Mouse (Mus musculus) megakaryocyte, embryonic 14.5 days (primary cell): Measurements from ENCODE around the gene Catsper2.
"Not testable (repeated sequence)": the region's sequence is repeated elsewhere in the genome, so short reads cannot be mapped to it uniquely, and the experiment has no call there.

Source experiments
- FLI1 ChIP-seq: IDR thresholded peaks from 2 replicates; pipeline ENCODE4 v1.6.1; 2012; ENCODE audit warnings: low read length, inconsistent platforms, mixed read lengths
- GATA1 ChIP-seq: IDR thresholded peaks from 3 replicates; pipeline ENCODE4 v1.6.1; 2012; ENCODE audit warnings: mixed read lengths, low read length, inconsistent platforms, borderline replicate concordance

DNA sequence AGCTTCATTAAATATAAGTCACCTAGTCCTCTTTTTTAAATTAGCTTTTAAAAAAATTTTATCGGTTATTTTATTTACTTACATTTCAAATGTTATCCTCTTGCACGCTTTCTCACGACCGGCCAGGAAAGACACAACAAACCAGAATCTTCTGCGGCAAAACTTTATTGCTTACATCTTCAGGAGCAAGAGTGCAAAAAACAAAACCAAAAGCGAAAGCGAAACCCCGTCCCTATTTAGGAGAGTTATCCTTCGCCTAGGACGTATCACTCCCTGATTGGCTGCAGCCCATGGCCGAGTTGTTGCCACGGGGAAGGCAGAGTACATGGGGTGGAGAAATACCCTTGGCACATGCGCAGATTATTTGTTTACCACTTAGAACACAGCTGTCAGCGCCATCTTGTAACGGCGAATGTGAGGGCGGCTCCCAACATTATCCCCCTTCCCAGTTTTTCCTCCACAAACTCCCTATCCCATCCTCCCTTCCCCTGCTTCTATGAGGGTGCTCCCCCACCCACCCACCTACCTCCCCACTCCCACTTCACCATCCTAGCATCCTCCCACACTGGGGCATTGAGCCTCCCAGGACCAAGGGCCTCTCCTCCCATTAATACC is 26.5 kb downstream of the Catsper2 start, which contains the start of gene Strc:
- TF ChIP-seq GATA1, FLI1: not testable (repeated sequence)
